Mouse (Mus musculus) small intestine, adult 2 months (tissue): ENCODE data around the gene Gps1.

Experiments used
- CTCF ChIP-seq: fragments of 200-500 bp; IDR thresholded peaks from 2 replicates; pipeline ENCODE4 v1.5.1; 2012; ENCODE audit warnings: low read depth, mild to moderate bottlenecking, control low read depth, inconsistent platforms, low read length, moderate library complexity, mixed read lengths; ENCODE audit not compliant: insufficient replicate concordance, insufficient read length; ENCODE audit errors: extremely low read depth
- POLR2A ChIP-seq: fragments of 200-500 bp; IDR thresholded peaks from 2 replicates; pipeline ENCODE4 v1.6.1; 2012; ENCODE audit warnings: low read depth, mild to moderate bottlenecking, control low read depth, inconsistent platforms, low read length, moderate library complexity

GRCm38 (mm10) chr11:120818251-120818650 lies 34.2 kb downstream of the Gps1 start:
- TF ChIP-seq POLR2A (no peak), CTCF (no peak)
